Mouse (Mus musculus) neural tube, embryonic 15.5 days (tissue): ENCODE data around the gene Ppp1r16b. TPM values are rescaled to one million over a fixed set of nuclear protein-coding genes. Genes with fewer than 3 reads are reported as not detected.
"Not testable (repeated sequence)": the region's sequence is repeated elsewhere in the genome, so short reads cannot be mapped to it uniquely, and the experiment has no call there.

Source experiments
- ATAC-seq: fragments of 200-750 bp; cut with Nextera tagmentation; 2 replicates; pipeline ENCODE4 v1.8.0; 2017; ENCODE audit warnings: mild to moderate bottlenecking, moderate TSS enrichment, moderate library complexity; ENCODE audit not compliant: low FRiP score
- H3K27ac ChIP-seq: fragments of 300-500 bp; sonication (generic); replicated peaks from 2 replicates; pipeline ENCODE4 v1.5.1; 2015; ENCODE audit warnings: mild to moderate bottlenecking, inconsistent platforms
- H3K27me3 ChIP-seq: fragments of 300-500 bp; sonication (generic); replicated peaks from 2 replicates; pipeline ENCODE4 v1.6.1; 2015; ENCODE audit warnings: inconsistent platforms
- H3K36me3 ChIP-seq: fragments of 300-500 bp; sonication (generic); 2 replicates; pipeline ENCODE4 v1.6.1; 2015; ENCODE audit warnings: inconsistent platforms
- H3K4me1 ChIP-seq: fragments of 300-500 bp; sonication (generic); 2 replicates; pipeline ENCODE4 v1.6.1; 2015; ENCODE audit warnings: inconsistent platforms
- H3K4me2 ChIP-seq: fragments of 300-500 bp; sonication (generic); 2 replicates; pipeline ENCODE4 v1.6.1; 2015; ENCODE audit warnings: inconsistent platforms, mild to moderate bottlenecking, moderate library complexity
- H3K4me3 ChIP-seq: fragments of 300-500 bp; sonication (generic); replicated peaks from 2 replicates; pipeline ENCODE4 v1.5.1; 2015; ENCODE audit warnings: mild to moderate bottlenecking, inconsistent platforms
- H3K9ac ChIP-seq: fragments of 300-500 bp; sonication (generic); replicated peaks from 2 replicates; pipeline ENCODE4 v1.6.1; 2015; ENCODE audit warnings: mild to moderate bottlenecking, inconsistent platforms
- H3K9me3 ChIP-seq: fragments of 300-500 bp; sonication (generic); replicated peaks from 2 replicates; pipeline ENCODE4 v1.6.1; 2016; ENCODE audit warnings: inconsistent platforms
- WGBS: fragments of 180-500 bp; shearing (Covaris S2); methylation state at CpG from one replicate; pipeline ENCODE4 v1.1.7; 2015; ENCODE audit warnings: mixed read lengths; 5-methylcytosine and 5-hydroxymethylcytosine counted together
- polyA plus RNA-seq: library from polyadenylated mRNA; unstranded; fragments of >200 nt; fragmentation: Nextera tagmentation; extraction: Ambion mirVana; gene quantifications from 2 replicates; pipeline ENCODE4 v1.2.1, GENCODE M21; 2015

Ppp1r16b gene
- polyA plus RNA-seq, 1 experiment from 2014 or later = 26.6 TPM

GRCm38 (mm10) chr2:158732521-158732920 lies 67.3 kb downstream of the Ppp1r16b start:
- Histone ChIP-seq H3K4me2 (no peak overlapping the region), H3K4me1 (peaks cover 4% of the 10 kb centered on the region), H3K9ac (no peak overlapping the region), H3K27ac (no peak overlapping the region), H3K27me3 (no peaks in the 10 kb centered on the region), H3K36me3 (no peaks in the 10 kb centered on the region), H3K4me3 (no peak overlapping the region), H3K9me3 (no peaks in the 10 kb centered on the region)
- WGBS = 86% methylated on average over 9 of the region's 9 CpGs
- no peak for ATAC-seq

DNA sequence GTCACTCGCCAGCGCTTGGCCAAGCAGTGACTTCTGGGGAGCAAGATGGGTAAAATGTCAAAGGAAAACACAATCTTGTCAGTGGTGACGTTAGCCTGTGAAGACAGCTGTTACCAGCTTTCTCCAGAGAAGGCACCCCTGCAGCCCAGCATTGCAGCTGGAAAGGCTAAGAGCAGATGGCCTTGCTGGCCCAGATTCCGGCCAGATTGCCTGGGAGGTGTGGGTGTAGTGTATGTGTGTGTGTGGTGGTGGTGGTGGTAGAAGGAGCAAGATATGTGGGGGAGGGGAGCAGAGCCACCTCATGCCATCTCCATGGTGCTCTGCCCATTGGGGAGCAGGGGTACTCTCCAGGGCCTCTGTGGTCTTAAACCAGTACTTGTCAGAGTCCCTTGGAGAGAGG lies 67.9 kb downstream of the Ppp1r16b start:
- WGBS = 73% methylated on average over 4 of the region's 4 CpGs
- no peak overlapping the region for H3K27ac ChIP-seq

GRCm38 (mm10) chr2:158733914-158734313 lies 68.7 kb downstream of the Ppp1r16b start:
- no peak for ATAC-seq
- H3K4me2 ChIP-seq = no peak overlapping the region
- WGBS = 92% methylated on average over 6 of the region's 6 CpGs

More for the DNA sequence above, 67.9 kb downstream of the Ppp1r16b start:
- Histone ChIP-seq H3K27me3 (no peaks in the 10 kb centered on the region), H3K4me3 (no peak overlapping the region), H3K9me3 (no peaks in the 10 kb centered on the region), H3K4me2 (no peak overlapping the region), H3K4me1 (peaks cover 4% of the 10 kb centered on the region), H3K36me3 (no peaks in the 10 kb centered on the region), H3K9ac (no peak overlapping the region)
- no peak for ATAC-seq

GRCm38 (mm10) chr2:158734500-158735152 lies 69.4 kb downstream of the Ppp1r16b start:
- H3K27ac ChIP-seq = no peak overlapping the region
- H3K4me1 ChIP-seq = peaks cover 4% of the 10 kb centered on the region

More at GRCm38 (mm10) chr2:158733914-158734313, 68.7 kb downstream of the Ppp1r16b start:
- H3K4me3 ChIP-seq = no peak overlapping the region
- no peak overlapping the region for H3K27ac ChIP-seq
- H3K9me3 ChIP-seq = no peaks in the 10 kb centered on the region
- no peaks in the 10 kb centered on the region for H3K27me3 ChIP-seq
- H3K4me1 ChIP-seq = peaks cover 4% of the 10 kb centered on the region
- H3K36me3 ChIP-seq = no peaks in the 10 kb centered on the region
- H3K9ac ChIP-seq = no peak overlapping the region

GRCm38 (mm10) chr2:158735340-158735739 lies 70.1 kb downstream of the Ppp1r16b start:
- no peaks in the 10 kb centered on the region for H3K27me3 ChIP-seq
- H3K9ac ChIP-seq = no peak overlapping the region
- no peak overlapping the region for H3K4me2 ChIP-seq
- no peak for ATAC-seq
- no peaks in the 10 kb centered on the region for H3K9me3 ChIP-seq
- H3K36me3 ChIP-seq = no peaks in the 10 kb centered on the region
- WGBS = 91% methylated on average over 8 of the region's 8 CpGs
- peaks cover 4% of the 10 kb centered on the region for H3K4me1 ChIP-seq
- H3K4me3 ChIP-seq = no peak overlapping the region
- H3K27ac ChIP-seq = no peak overlapping the region

More at GRCm38 (mm10) chr2:158734500-158735152, 69.4 kb downstream of the Ppp1r16b start:
- H3K9ac ChIP-seq = no peak overlapping the region
- H3K4me3 ChIP-seq = no peak overlapping the region
- H3K4me2 ChIP-seq = no peak overlapping the region
- ATAC-seq = peak; percentile 38
- 66% methylated on average over 7 of the region's 7 CpGs for WGBS
- H3K9me3 ChIP-seq = no peaks in the 10 kb centered on the region
- H3K27me3 ChIP-seq = no peaks in the 10 kb centered on the region
- no peaks in the 10 kb centered on the region for H3K36me3 ChIP-seq

DNA sequence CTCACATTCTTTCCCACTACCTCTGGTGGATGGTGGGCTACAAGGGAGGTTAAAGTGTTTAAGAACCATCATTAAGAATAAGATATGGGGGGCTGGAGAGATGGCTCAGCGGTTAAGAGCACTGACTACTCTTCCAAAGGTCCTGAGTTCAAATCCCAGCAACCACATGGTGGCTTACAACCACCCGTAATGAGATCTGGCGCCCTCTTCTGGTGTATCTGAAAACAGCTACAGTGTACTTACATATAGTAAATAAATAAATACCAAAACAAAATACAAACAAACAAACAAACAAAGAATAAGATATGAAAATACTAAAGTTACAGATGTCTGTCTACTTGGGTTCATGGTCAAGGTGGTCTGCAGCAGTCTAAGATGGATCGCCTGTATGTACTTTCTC lies 71.0 kb downstream of the Ppp1r16b start:
- H3K4me3 ChIP-seq, H3K27ac ChIP-seq, H3K9me3 ChIP-seq, H3K4me1 ChIP-seq, ATAC-seq, H3K4me2 ChIP-seq, H3K27me3 ChIP-seq, H3K36me3 ChIP-seq, H3K9ac ChIP-seq: not testable (repeated sequence)
- 84% methylated on average over 4 of the region's 4 CpGs for WGBS

- Histone ChIP-seq H3K4me3 (no peak overlapping the region), H3K27ac (no peak overlapping the region), H3K4me2 (no peak overlapping the region), H3K9me3 (no peaks in the 10 kb centered on the region), H3K4me1 (peaks cover 4% of the 10 kb centered on the region), H3K9ac (no peak overlapping the region), H3K27me3 (no peaks in the 10 kb centered on the region), H3K36me3 (peaks cover 4% of the 10 kb centered on the region; the same call in 1 of the 2 replicates)
- no peak for ATAC-seq
- 42% methylated on average over 11 of the region's 11 CpGs for WGBS
These were observed 73.4 kb downstream of the Ppp1r16b start for GRCm38 (mm10) chr2:158738591-158738990.

- Histone ChIP-seq H3K9me3 (no peaks in the 10 kb centered on the region), H3K27ac (no peak overlapping the region), H3K9ac (no peak overlapping the region), H3K4me3 (no peak overlapping the region), H3K4me2 (no peak overlapping the region), H3K4me1 (peaks cover 4% of the 10 kb centered on the region), H3K27me3 (no peaks in the 10 kb centered on the region), H3K36me3 (peaks cover 4% of the 10 kb centered on the region; the same call in 1 of the 2 replicates)
- no peak for ATAC-seq
- 81% methylated on average over 3 of the region's 3 CpGs for WGBS
These were observed 73.9 kb downstream of the Ppp1r16b start for GRCm38 (mm10) chr2:158739113-158739512.

- no peak overlapping the region for H3K4me2 ChIP-seq
- H3K9me3 ChIP-seq = no peaks in the 10 kb centered on the region
- peaks cover 4% of the 10 kb centered on the region; the same call in 1 of the 2 replicates for H3K4me1 ChIP-seq
- no peak for ATAC-seq
- no peak overlapping the region for H3K9ac ChIP-seq
- peaks cover 4% of the 10 kb centered on the region; the same call in 1 of the 2 replicates for H3K36me3 ChIP-seq
- H3K27me3 ChIP-seq = no peaks in the 10 kb centered on the region
- no peak overlapping the region for H3K4me3 ChIP-seq
- WGBS = 29% methylated on average over 9 of the region's 9 CpGs
- no peak overlapping the region for H3K27ac ChIP-seq
These were observed 75.9 kb downstream of the Ppp1r16b start for GRCm38 (mm10) chr2:158741011-158741501.

GRCm38 (mm10) chr2:158742431-158742830 lies 77.2 kb downstream of the Ppp1r16b start:
- H3K4me1 ChIP-seq = peaks cover 5% of the 10 kb centered on the region; the same call in 1 of the 2 replicates
- H3K4me2 ChIP-seq = no peak overlapping the region
- ATAC-seq = no peak
- 85% methylated on average over 5 of the region's 5 CpGs for WGBS
- no peak overlapping the region for H3K4me3 ChIP-seq
- H3K36me3 ChIP-seq = peaks cover 4% of the 10 kb centered on the region; the same call in 1 of the 2 replicates
- H3K27ac ChIP-seq = no peak overlapping the region
- no peaks in the 10 kb centered on the region for H3K27me3 ChIP-seq
- H3K9me3 ChIP-seq = no peaks in the 10 kb centered on the region
- no peak overlapping the region for H3K9ac ChIP-seq

DNA sequence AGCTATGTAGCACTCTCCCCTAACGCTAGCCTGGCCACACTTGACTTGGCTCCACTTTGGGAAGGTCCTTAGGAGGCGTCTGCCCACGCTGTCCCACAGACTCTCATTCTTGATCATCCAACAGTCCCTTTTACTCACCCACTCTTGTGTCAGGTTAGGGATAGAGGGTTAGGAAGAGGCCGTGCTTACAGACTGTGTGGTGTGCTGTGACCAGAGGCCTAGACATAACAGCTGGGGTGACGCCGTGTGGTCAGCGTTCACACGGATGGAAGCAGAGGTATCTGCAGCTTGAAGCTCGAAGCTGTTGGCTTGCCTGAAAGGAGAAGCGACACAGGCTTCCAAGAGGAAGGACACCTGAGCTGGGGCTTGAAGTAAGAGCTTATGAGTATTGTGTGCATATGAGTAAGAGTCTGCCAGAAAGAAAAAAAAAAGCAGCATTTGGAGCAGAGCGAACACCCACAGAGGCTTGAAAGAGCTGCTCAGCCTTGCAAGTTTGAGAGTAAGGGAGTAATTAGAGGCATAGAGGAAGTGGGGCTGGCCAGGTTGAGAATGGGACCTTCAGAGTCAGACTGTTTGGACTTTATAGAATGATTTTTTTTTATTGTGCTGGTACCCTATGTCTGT lies 78.4 kb downstream of the Ppp1r16b start:
- no peaks in the 10 kb centered on the region for H3K9me3 ChIP-seq
- no peak for ATAC-seq
- no peak overlapping the region for H3K27ac ChIP-seq
- H3K4me2 ChIP-seq = no peak overlapping the region
- WGBS = 91% methylated on average over 11 of the region's 11 CpGs
- peaks cover 4% of the 10 kb centered on the region; the same call in 1 of the 2 replicates for H3K36me3 ChIP-seq
- peaks cover 5% of the 10 kb centered on the region; the same call in 1 of the 2 replicates for H3K4me1 ChIP-seq
- no peak overlapping the region for H3K9ac ChIP-seq
- no peak overlapping the region for H3K4me3 ChIP-seq
- H3K27me3 ChIP-seq = no peaks in the 10 kb centered on the region

DNA sequence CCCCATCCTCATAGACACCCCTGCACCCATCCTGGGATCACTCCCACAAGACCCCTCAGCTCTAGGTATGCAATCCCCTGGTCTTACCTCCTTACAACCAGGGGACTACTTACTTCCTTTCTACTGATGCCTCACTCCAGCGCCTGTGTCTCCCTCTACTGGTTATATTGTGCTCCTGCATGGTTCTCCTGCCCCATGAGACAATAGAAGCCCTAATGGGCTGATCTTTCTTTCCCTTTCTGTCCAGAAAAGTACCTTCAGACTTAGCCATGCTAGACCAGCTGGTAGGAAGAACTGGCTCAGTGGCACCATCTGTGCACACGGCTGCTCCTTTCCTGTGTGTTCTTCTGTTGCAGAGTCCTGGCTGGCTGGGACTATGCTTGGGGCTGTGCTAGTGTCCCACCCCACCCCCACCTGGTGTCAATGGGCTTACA lies 79.9 kb downstream of the Ppp1r16b start:
- peaks cover 5% of the 10 kb centered on the region; the same call in 1 of the 2 replicates for H3K4me1 ChIP-seq
- H3K4me2 ChIP-seq = no peak overlapping the region
- no peak overlapping the region for H3K27ac ChIP-seq
- no peaks in the 10 kb centered on the region for H3K27me3 ChIP-seq
- H3K9me3 ChIP-seq = no peaks in the 10 kb centered on the region
- H3K36me3 ChIP-seq = peaks cover 6% of the 10 kb centered on the region; the same call in 1 of the 2 replicates
- ATAC-seq = no peak
- H3K4me3 ChIP-seq = no peak overlapping the region
- no peak overlapping the region for H3K9ac ChIP-seq
- WGBS = 19% methylated on average over 2 of the region's 2 CpGs
